Mouse (Mus musculus): ENCODE data around the gene Igdcc4. TPM values are rescaled to one million over a fixed set of nuclear protein-coding genes. Genes with fewer than 3 reads are reported as not detected.

Igdcc4 gene
- polyA plus RNA-seq, 1 experiment, result 0.32 TPM

- no peak overlapping the region for H3K4me3 ChIP-seq (replicated peaks; ENCODE audit: control insufficient read depth, low read depth, low read length)
- TF ChIP-seq CTCF (IDR thresholded peaks at IDR 0.05; ENCODE audit: control insufficient read depth, insufficient read depth, low read length), result no peak
- no peak for TF ChIP-seq POLR2A (IDR thresholded peaks at IDR 0.05; ENCODE audit: borderline replicate concordance, control insufficient read depth, low read depth, low read length)
- H3K4me1 ChIP-seq (ENCODE audit: control insufficient read depth, insufficient read depth, low read length), result no peaks in the 10 kb centered on the region; the same call in 1 of the 2 replicates
- no peak overlapping the region for H3K27ac ChIP-seq (ENCODE audit: control insufficient read depth, insufficient read depth, low read depth, low read length, poor library complexity)
- WGBS, result 46% methylated on average over 2 of the region's 2 CpGs
These were observed 16.2 kb downstream of the Igdcc4 start for GRCm38 (mm10) chr9:65117516-65117915.

GRCm38 (mm10) chr9:65120935-65121334, 19.6 kb downstream of the Igdcc4 start:
- 7% methylated on average over 3 of the region's 3 CpGs for WGBS
- Histone ChIP-seq H3K27ac (ENCODE audit: control insufficient read depth, insufficient read depth, low read depth, low read length, poor library complexity) (no peak overlapping the region), H3K4me3 (replicated peaks; ENCODE audit: control insufficient read depth, low read depth, low read length) (no peak overlapping the region), H3K4me1 (ENCODE audit: control insufficient read depth, insufficient read depth, low read length) (no peaks in the 10 kb centered on the region; the same call in 1 of the 2 replicates)
- TF ChIP-seq CTCF (IDR thresholded peaks at IDR 0.05; ENCODE audit: control insufficient read depth, insufficient read depth, low read length) (peak; percentile 82), POLR2A (IDR thresholded peaks at IDR 0.05; ENCODE audit: borderline replicate concordance, control insufficient read depth, low read depth, low read length) (no peak)

- TF ChIP-seq POLR2A (IDR thresholded peaks at IDR 0.05; ENCODE audit: borderline replicate concordance, control insufficient read depth, low read depth, low read length) (no peak), CTCF (IDR thresholded peaks at IDR 0.05; ENCODE audit: control insufficient read depth, insufficient read depth, low read length) (no peak)
- Histone ChIP-seq H3K4me3 (replicated peaks; ENCODE audit: control insufficient read depth, low read depth, low read length) (no peak overlapping the region), H3K27ac (ENCODE audit: control insufficient read depth, insufficient read depth, low read depth, low read length, poor library complexity) (no peak overlapping the region), H3K4me1 (ENCODE audit: control insufficient read depth, insufficient read depth, low read length) (no peaks in the 10 kb centered on the region; the same call in 1 of the 2 replicates)
- WGBS, result 60% methylated on average over 18 of the region's 18 CpGs
These were observed 21.3 kb downstream of the Igdcc4 start for GRCm38 (mm10) chr9:65122545-65122944.

GRCm38 (mm10) chr9:65123552-65124168, 22.4 kb downstream of the Igdcc4 start:
- Histone ChIP-seq H3K27ac (ENCODE audit: control insufficient read depth, insufficient read depth, low read depth, low read length, poor library complexity) (no peak overlapping the region; the same call in 1 of the 2 replicates), H3K4me1 (ENCODE audit: control insufficient read depth, insufficient read depth, low read length) (no peaks in the 10 kb centered on the region; the same call in 1 of the 2 replicates), H3K4me3 (replicated peaks; ENCODE audit: control insufficient read depth, low read depth, low read length) (no peak overlapping the region)
- TF ChIP-seq POLR2A (IDR thresholded peaks at IDR 0.05; ENCODE audit: borderline replicate concordance, control insufficient read depth, low read depth, low read length), result no peak
- peak; percentile 49 for TF ChIP-seq CTCF (IDR thresholded peaks at IDR 0.05; ENCODE audit: control insufficient read depth, insufficient read depth, low read length)
- 10% methylated on average over 48 of the region's 48 CpGs for WGBS

GRCm38 (mm10) chr9:65128123-65128815, 27.0 kb downstream of the Igdcc4 start:
- no peak overlapping the region for H3K27ac ChIP-seq (ENCODE audit: control insufficient read depth, insufficient read depth, low read depth, low read length, poor library complexity)
- no peaks in the 10 kb centered on the region; the same call in 1 of the 2 replicates for H3K4me1 ChIP-seq (ENCODE audit: control insufficient read depth, insufficient read depth, low read length)
- TF ChIP-seq POLR2A (IDR thresholded peaks at IDR 0.05; ENCODE audit: borderline replicate concordance, control insufficient read depth, low read depth, low read length) (no peak), CTCF (IDR thresholded peaks at IDR 0.05; ENCODE audit: control insufficient read depth, insufficient read depth, low read length) (peak; percentile 32; the same call in 1 of the 2 replicates)
- H3K4me3 ChIP-seq (replicated peaks; ENCODE audit: control insufficient read depth, low read depth, low read length), result no peak overlapping the region
- WGBS, result 14% methylated on average over 25 of the region's 25 CpGs

GRCm38 (mm10) chr9:65131717-65132116, 30.4 kb downstream of the Igdcc4 start:
- no peak overlapping the region for H3K27ac ChIP-seq (ENCODE audit: control insufficient read depth, insufficient read depth, low read depth, low read length, poor library complexity)
- 11% methylated on average over 5 of the region's 5 CpGs for WGBS
- TF ChIP-seq POLR2A (IDR thresholded peaks at IDR 0.05; ENCODE audit: borderline replicate concordance, control insufficient read depth, low read depth, low read length), result no peak
- TF ChIP-seq CTCF (IDR thresholded peaks at IDR 0.05; ENCODE audit: control insufficient read depth, insufficient read depth, low read length), result no peak
- H3K4me1 ChIP-seq (ENCODE audit: control insufficient read depth, insufficient read depth, low read length), result no peaks in the 10 kb centered on the region; the same call in 1 of the 2 replicates
- no peak overlapping the region for H3K4me3 ChIP-seq (replicated peaks; ENCODE audit: control insufficient read depth, low read depth, low read length)

- Histone ChIP-seq H3K4me3 (replicated peaks; ENCODE audit: control insufficient read depth, low read depth, low read length) (no peak overlapping the region), H3K27ac (ENCODE audit: control insufficient read depth, insufficient read depth, low read depth, low read length, poor library complexity) (no peak overlapping the region), H3K4me1 (ENCODE audit: control insufficient read depth, insufficient read depth, low read length) (no peaks in the 10 kb centered on the region)
- 7% methylated on average over 10 of the region's 10 CpGs for WGBS
- TF ChIP-seq POLR2A (IDR thresholded peaks at IDR 0.05; ENCODE audit: borderline replicate concordance, control insufficient read depth, low read depth, low read length), result no peak
- TF ChIP-seq CTCF (IDR thresholded peaks at IDR 0.05; ENCODE audit: control insufficient read depth, insufficient read depth, low read length), result peak; percentile 85
These were observed 32.5 kb downstream of the Igdcc4 start for GRCm38 (mm10) chr9:65133739-65134138.

GRCm38 (mm10) chr9:65135126-65135525, 33.8 kb downstream of the Igdcc4 start:
- no peak for TF ChIP-seq POLR2A (IDR thresholded peaks at IDR 0.05; ENCODE audit: borderline replicate concordance, control insufficient read depth, low read depth, low read length)
- TF ChIP-seq CTCF (IDR thresholded peaks at IDR 0.05; ENCODE audit: control insufficient read depth, insufficient read depth, low read length), result no peak
- Histone ChIP-seq H3K27ac (ENCODE audit: control insufficient read depth, insufficient read depth, low read depth, low read length, poor library complexity) (no peak overlapping the region), H3K4me1 (ENCODE audit: control insufficient read depth, insufficient read depth, low read length) (no peaks in the 10 kb centered on the region), H3K4me3 (replicated peaks; ENCODE audit: control insufficient read depth, low read depth, low read length) (no peak overlapping the region)
- WGBS, result 87% methylated on average over 4 of the region's 4 CpGs
